ENCODE assay signal across 10 mouse cellular contexts in the genomic region with DNA sequence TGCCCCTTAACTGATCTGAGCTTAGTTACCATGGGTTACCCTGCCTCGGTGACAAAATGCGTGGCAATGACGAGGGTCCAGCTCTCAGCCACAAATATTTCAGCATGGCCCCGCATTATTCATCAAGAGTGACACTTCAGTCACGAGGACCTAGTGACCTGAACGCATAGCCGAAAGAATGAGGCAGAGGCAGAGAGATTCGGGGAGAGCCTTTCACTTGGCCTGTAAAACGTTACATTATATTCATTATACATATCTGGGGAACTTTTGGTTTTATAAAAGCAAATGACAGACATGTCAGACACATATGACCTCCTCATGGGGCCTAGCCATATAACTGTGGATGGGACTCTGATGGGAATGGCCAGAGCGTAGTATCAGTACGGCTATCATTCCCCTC. TPM values are rescaled to one million over a fixed set of nuclear protein-coding genes. Genes with fewer than 3 reads are reported as not detected.
A peak's percentile ranks its signal among the peaks of the same experiment; 100 is the strongest.
DNase-seq lines count a peak whose midpoint lies in the region; ATAC-seq and TF ChIP-seq lines count a peak whose summit lies in the region.
"Had no signal": no experiment of that assay in that cellular context is flagged by ENCODE, and none has a peak within 500 bp of the region (broad histone marks: within the 10 kb centered on the region; RNA-seq: fewer than 3 reads in every experiment).

A gene (minus strand): TSS at position 101 of the 400 bp plus-strand sequence.

- H3K9me3 ChIP-seq in heart, embryonic 16.5 days (replicated peaks; ENCODE audit: control insufficient read depth, low read length), result no peaks in the 10 kb centered on the region
- no peaks in the 10 kb centered on the region for H3K9me3 ChIP-seq in hindbrain, postnatal 0 days (ENCODE audit: low read length)
- no peaks in the 10 kb centered on the region for H3K9me3 ChIP-seq in midbrain, embryonic 12.5 days
- H3K9me3 ChIP-seq: megakaryocyte, embryonic 14.5 days had no signal

- peak within 1 kb of the TSS; percentile 54 for H3K4me3 ChIP-seq in heart, embryonic 16.5 days (ENCODE audit: low read length)
- no peak within 1 kb of the TSS for H3K4me3 ChIP-seq in cortical plate, adult 2 months (ENCODE audit: insufficient read depth, low read length)
- H3K4me3 ChIP-seq in hindbrain, postnatal 0 days (ENCODE audit: low read length), result peak within 1 kb of the TSS; percentile 45
- H3K4me3 ChIP-seq in midbrain, embryonic 12.5 days, result peak within 1 kb of the TSS; percentile 52

- DNase-seq in heart, postnatal 4 days, result no peak
- no peak for DNase-seq in hindbrain, postnatal 0 days (ENCODE audit: low spot score)
- DNase-seq in spleen, adult 18-20 months, result no peak
- no peak for DNase-seq in urinary bladder, postnatal 36 days (ENCODE audit: low spot score in 2 of 2)
- no peak for DNase-seq in thymus, postnatal 14 days
- DNase-seq: cerebellum, postnatal 14 days had no signal

- no peak for TF ChIP-seq CTCF in cortical plate, adult 2 months (IDR thresholded peaks at IDR 0.05; ENCODE audit: extremely low read depth, insufficient read depth, low read length)
- no peak for TF ChIP-seq CTCF in hindbrain, postnatal 0 days (IDR thresholded peaks at IDR 0.05; ENCODE audit: low read depth)

- peaks cover 22% of the 10 kb centered on the region for H3K27me3 ChIP-seq in heart, embryonic 16.5 days (ENCODE audit: control insufficient read depth, insufficient read depth, low read length)
- peaks cover 7% of the 10 kb centered on the region; the same call in 1 of the 2 replicates for H3K27me3 ChIP-seq in hindbrain, postnatal 0 days (ENCODE audit: insufficient read depth, low read length)
- H3K27me3 ChIP-seq in midbrain, embryonic 12.5 days, result peaks cover 44% of the 10 kb centered on the region

- H3K9ac ChIP-seq in heart, embryonic 16.5 days (ENCODE audit: low read length), result peak within 1 kb of the TSS; percentile 35; the same call in 1 of the 2 replicates
- peak within 1 kb of the TSS; percentile 43 for H3K9ac ChIP-seq in hindbrain, postnatal 0 days (replicated peaks; ENCODE audit: low read length)
- peak within 1 kb of the TSS; percentile 57; the same call in 1 of the 2 replicates for H3K9ac ChIP-seq in midbrain, embryonic 12.5 days (replicated peaks)

- no peak for TF ChIP-seq POLR2A in cortical plate, adult 2 months (IDR thresholded peaks at IDR 0.05; ENCODE audit: extremely low read depth, insufficient read depth, low read length)

- 64% methylated on average over 11 of the region's 11 CpGs for WGBS in heart, embryonic 16.5 days
- 45% methylated on average over 11 of the region's 11 CpGs for WGBS in hindbrain, postnatal 0 days
- 43% methylated on average over 11 of the region's 11 CpGs for WGBS in midbrain, embryonic 12.5 days

- ATAC-seq in heart, embryonic 16.5 days (replicated peaks; ENCODE audit: extremely low read depth, insufficient read depth, low FRiP score), result no peak
- ATAC-seq in hindbrain, postnatal 0 days, result no peak
- ATAC-seq in midbrain, embryonic 12.5 days (ENCODE audit: low FRiP score, low read depth), result no peak

- H3K4me2 ChIP-seq in heart, embryonic 16.5 days (ENCODE audit: low read depth, low read length), result peak within 1 kb of the TSS; percentile 79
- peak within 1 kb of the TSS; percentile 95 for H3K4me2 ChIP-seq in hindbrain, postnatal 0 days (ENCODE audit: low read depth, low read length)
- H3K4me2 ChIP-seq in midbrain, embryonic 12.5 days (replicated peaks), result peak within 1 kb of the TSS; percentile 95

- no peaks in the 10 kb centered on the region for H3K36me3 ChIP-seq in heart, embryonic 16.5 days (ENCODE audit: control insufficient read depth, insufficient read depth)
- no peaks in the 10 kb centered on the region for H3K36me3 ChIP-seq in hindbrain, postnatal 0 days (ENCODE audit: insufficient read depth, low read length)
- H3K36me3 ChIP-seq in midbrain, embryonic 12.5 days, result no peaks in the 10 kb centered on the region

- H3K27ac ChIP-seq in heart, embryonic 16.5 days (ENCODE audit: low read length), result no peak within 1 kb of the TSS
- no peak within 1 kb of the TSS for H3K27ac ChIP-seq in cortical plate, adult 2 months (ENCODE audit: insufficient read depth, low read length)
- no peak within 1 kb of the TSS for H3K27ac ChIP-seq in hindbrain, postnatal 0 days
- H3K27ac ChIP-seq in midbrain, embryonic 12.5 days (replicated peaks), result no peak within 1 kb of the TSS

- H3K4me1 ChIP-seq in heart, embryonic 16.5 days (ENCODE audit: control insufficient read depth, insufficient read depth, low read length), result peaks cover 5% of the 10 kb centered on the region; the same call in 1 of the 2 replicates
- no peaks in the 10 kb centered on the region for H3K4me1 ChIP-seq in cortical plate, adult 2 months (ENCODE audit: control insufficient read depth, insufficient read depth, low read length)
- peaks cover 12% of the 10 kb centered on the region for H3K4me1 ChIP-seq in hindbrain, postnatal 0 days (ENCODE audit: insufficient read depth, low read length)
- peaks cover 17% of the 10 kb centered on the region for H3K4me1 ChIP-seq in midbrain, embryonic 12.5 days

RNA-seq across cellular contexts. Expression of the gene that starts here (rescaled TPM):
- 0.25 and 0.66 TPM in 2 replicates for polyA plus RNA-seq in heart, embryonic 16.5 days (2015; fragmentation: Nextera tagmentation; extraction: Ambion mirVana)
- not detected for total RNA-seq in heart, postnatal 4 days (2021)
- polyA plus RNA-seq in cortical plate, adult 2 months (2012; rRNA removed), result 21.0 and 23.9 TPM in 2 replicates
- 8.6 and 11.0 TPM in 2 replicates for total RNA-seq in hindbrain, postnatal 0 days (2014; rRNA removed)
- 12.0 and 14.4 TPM in 2 replicates for polyA plus RNA-seq in hindbrain, postnatal 0 days (2015; fragmentation: Nextera tagmentation; extraction: Ambion mirVana)
- polyA plus RNA-seq in midbrain, embryonic 12.5 days (2016; fragmentation: Nextera tagmentation; extraction: Ambion mirVana), result 0.61 and 1.1 TPM in 2 replicates
